Mouse (Mus musculus) urinary bladder, adult 2 months (tissue): ENCODE results near the gene Creb5. TPM values are rescaled to one million over a fixed set of nuclear protein-coding genes. Genes with fewer than 3 reads are reported as not detected.

Experiments
- DNase-seq: peaks from one replicate; pipeline ENCODE4 v3.0.0; 2022; ENCODE audit warnings: low spot score
- polyA plus RNA-seq: library from polyadenylated mRNA; depleted of rRNA; stranded (reverse); fragments of >200 nt; gene quantifications from 2 replicates; pipeline ENCODE4 v1.2.3, GENCODE M21; 2012; rRNA removed

Creb5 gene
- polyA plus RNA-seq: 1.9 and 2.6 TPM in 2 replicates

GRCm38 (mm10) chr6:53287038-53287561 lies at the start of gene Creb5:
Gene Creb5, plus strand, starts transcription at chr6:53287270.
- peak; percentile 67 for DNase-seq

- DNase-seq: no peak
These were observed 27.2 kb upstream of the Creb5 start for GRCm38 (mm10) chr6:53259841-53260240.

DNA sequence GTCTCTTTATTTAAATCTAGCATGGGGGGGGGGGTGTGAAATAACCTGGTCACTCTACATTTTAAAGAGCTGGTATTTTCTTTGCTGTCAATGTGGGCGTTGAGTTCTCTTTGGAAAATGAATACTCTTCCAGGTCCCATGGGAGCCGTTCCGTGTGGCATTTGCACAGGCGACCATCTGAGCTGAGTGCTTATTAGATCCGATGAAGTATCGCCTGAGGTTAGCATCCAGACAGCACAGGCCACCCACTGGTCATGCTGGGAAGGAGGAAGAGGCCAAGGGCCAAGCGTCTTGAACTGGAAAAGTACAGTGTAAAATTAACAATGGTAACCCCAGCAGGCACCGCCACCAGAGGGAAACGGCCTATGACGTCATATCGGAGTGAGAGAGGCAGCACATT lies 24.7 kb upstream of the Creb5 start:
- DNase-seq: no peak

- no peak for DNase-seq
These were observed 20.0 kb upstream of the Creb5 start for GRCm38 (mm10) chr6:53267036-53267435.

DNA sequence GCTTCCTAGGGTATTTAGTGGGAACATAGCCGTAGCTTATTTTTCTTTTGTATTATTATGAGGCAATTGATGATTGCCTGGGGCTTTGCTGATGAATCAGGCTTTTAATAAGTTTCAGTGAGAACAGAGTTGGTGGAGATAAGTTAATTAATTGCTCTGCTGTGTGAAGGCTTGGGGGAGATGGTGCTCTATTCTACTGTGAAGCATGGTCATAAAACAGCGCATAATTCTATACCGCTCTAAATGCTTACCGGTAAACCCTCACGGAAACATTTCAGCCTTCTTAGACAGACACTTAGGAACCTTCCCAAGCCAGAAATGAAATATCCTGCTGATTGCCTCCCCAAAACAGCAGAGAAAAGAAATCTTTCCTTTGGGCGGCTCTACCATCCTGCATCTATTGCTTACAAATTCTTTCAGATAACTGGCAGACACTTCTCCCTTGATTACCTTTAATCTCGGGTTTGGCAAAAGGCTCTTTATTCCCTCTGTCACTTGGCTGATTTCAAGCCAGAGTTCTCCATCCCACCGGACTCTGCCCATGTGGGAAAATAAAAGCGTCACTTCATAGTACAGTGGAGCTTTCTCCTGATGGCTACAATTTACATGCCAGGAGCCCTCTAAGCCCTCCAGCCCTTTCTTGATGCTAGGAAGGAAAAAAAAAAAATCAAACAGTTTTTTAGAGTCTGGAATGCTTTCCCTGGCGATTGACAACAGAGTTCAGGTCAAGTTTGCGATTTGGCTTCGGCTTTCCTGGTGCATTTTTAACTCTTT lies 19.2 kb upstream of the Creb5 start:
- DNase-seq: no peak

DNA sequence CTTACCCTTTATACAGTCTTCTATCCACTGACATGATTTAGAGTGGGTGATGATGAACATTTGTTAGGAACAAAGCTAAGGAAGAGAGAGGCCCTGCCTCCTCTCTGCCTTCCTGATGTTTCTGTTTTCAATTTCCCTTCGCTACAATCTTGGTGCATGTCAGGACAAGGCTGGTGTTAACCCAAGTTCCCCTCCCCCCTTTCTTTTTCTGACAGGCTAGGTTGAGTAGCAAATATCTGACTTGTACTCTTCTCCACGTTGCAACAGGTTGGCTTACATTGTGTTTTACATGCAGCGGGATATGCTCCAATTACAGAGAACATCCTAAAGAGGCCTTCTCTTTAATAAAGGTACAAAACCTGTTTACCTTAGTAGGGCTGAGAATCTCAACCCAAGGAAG lies 15.9 kb upstream of the Creb5 start:
- no peak for DNase-seq

GRCm38 (mm10) chr6:53271636-53272035 lies 15.4 kb upstream of the Creb5 start:
- DNase-seq: no peak

DNA sequence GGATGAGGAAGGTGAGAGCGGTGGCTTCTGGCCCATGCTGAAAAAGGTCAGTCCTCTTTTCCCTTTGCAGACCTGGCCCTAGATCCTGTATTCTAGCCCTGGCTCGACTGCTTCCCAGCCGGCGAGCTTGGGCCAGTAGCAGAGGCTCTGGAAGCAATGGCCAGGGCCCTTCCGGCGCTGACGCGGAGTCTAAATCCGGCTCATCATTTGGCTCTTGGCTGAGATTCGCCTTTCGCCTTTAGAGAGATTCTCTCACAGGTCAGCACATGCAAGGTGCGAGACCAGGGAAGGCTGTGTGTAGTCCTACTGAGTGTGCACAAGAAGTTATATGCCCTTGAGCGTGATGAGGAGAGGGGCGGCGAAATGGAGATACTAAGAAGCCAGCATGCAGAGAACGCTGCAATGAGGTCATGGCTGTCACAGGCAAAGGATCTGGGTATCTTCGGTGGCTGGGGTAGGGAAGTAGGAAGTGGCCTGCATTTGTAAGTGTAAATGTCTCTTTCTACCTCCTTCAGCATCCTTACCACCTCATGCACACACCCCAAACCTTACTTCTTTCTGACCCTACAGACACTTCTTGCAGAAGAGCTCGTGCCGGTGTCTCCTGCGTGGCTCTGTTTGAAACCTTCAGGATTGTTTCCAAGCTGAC lies 557 bp upstream of the Creb5 start:
- DNase-seq: no peak

- DNase-seq: peak; percentile 35
These were observed 702 bp downstream of the Creb5 start for GRCm38 (mm10) chr6:53287562-53288381.

GRCm38 (mm10) chr6:53288584-53289558 lies 1.8 kb downstream of the Creb5 start:
- no peak for DNase-seq

DNA sequence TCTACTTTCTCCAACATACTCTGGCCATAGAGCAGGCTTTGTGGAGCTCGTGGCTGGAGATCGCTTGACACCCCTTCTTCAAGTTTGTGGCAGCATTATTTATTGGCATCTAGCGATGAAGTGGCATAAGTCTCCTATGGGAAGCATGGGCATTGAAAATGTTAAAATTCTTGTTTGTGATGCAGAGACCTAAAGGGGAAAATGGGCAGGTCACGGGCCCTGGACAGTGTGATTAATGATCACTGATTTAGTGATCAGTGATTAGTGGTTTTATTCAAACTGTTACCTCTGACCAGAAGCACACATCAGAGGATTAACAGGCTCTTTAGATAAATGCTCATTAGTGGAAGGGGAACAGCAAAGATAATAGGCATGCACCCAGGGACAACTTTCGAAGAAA lies 2.6 kb downstream of the Creb5 start:
- DNase-seq: no peak

GRCm38 (mm10) chr6:53290215-53290990 lies 3.3 kb downstream of the Creb5 start:
- no peak for DNase-seq

- no peak for DNase-seq
These were observed 5.9 kb downstream of the Creb5 start for GRCm38 (mm10) chr6:53292931-53293330.

DNA sequence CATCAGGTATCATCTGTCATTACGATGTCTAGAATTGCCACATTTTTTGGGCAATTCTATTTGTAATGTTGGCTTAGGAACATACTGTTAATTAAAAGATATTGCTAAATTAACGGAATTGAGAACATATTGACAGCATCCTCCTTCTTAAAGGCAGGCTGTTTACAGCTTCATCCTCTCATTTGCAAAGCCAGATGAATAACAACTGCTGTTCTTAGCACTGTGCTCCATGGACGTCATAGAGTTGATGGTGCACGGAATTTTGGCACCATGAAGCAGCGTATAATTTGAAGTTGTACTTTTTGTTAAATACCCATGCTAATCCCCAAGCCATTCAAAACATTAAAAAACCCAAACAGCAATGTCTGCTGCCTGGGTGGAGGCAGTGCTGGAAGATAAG lies 10.8 kb downstream of the Creb5 start:
- DNase-seq: no peak

DNA sequence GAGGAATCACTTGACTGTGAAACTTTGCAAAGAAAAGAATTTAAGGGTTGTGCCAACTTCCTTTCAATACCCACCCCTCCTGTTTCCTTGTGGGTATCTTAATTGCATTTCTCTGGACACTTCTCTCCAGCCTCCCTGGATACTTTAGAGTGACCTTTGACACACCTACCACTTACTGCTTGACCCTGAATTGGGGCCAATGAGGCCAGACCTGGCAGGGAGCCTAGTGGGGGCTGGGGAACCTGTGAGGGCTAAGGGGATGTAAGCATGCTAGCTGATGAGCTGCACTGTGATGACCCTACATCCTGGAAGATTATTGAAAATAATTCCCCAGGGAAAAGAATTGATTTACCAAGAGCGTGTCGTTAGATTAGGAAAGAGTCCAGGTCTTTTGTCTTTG lies 17.1 kb downstream of the Creb5 start:
- no peak for DNase-seq

- DNase-seq: no peak
These were observed 19.1 kb downstream of the Creb5 start for GRCm38 (mm10) chr6:53306156-53306555.

- no peak for DNase-seq
These were observed 19.6 kb downstream of the Creb5 start for GRCm38 (mm10) chr6:53306710-53307109.

DNA sequence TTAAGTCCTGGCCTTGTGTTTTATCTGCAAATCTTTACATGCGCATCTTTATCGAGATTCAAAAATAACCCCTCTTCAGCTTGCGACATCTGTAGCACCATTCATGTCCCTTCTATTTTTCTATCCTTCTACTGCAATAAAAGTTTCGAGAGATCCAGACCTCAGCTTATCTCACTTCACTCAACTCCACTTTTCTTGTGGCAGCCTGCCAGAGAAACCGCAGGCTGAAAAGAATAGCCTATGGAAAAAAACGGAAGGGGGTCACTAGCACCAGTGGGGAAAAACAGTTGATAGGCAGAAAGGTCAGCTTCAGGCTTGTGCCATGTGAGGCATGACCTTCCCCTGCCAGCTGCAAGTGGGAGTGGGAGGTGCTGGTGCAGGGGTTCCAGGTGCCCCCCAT lies 21.6 kb downstream of the Creb5 start:
- DNase-seq: no peak

DNA sequence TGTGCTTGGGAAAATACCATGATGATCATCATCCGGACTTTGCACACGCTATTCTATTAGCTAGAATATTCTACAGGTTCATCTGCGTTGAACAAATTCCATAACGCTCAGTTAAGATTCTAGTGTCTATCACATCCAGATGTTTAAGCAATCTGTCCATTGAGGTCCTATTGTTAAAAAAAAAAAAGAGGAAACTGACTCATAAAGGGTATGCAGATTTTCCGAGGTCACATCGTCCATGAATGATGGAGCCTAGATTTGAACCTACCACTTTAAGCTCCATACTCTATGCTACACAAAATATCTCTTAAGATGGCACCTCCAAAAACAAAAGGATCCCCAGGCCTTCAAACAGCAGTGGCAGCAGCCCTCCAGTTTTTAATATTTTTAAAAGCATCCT lies 26.5 kb downstream of the Creb5 start:
- no peak for DNase-seq

GRCm38 (mm10) chr6:53314126-53314525 lies 27.1 kb downstream of the Creb5 start:
- DNase-seq: no peak
